Mouse (Mus musculus): ENCODE results near the gene Dst.
"Not testable (repeated sequence)": the region's sequence is repeated elsewhere in the genome, so short reads cannot be mapped to it uniquely, and the experiment has no call there.

The Dst gene

DNA sequence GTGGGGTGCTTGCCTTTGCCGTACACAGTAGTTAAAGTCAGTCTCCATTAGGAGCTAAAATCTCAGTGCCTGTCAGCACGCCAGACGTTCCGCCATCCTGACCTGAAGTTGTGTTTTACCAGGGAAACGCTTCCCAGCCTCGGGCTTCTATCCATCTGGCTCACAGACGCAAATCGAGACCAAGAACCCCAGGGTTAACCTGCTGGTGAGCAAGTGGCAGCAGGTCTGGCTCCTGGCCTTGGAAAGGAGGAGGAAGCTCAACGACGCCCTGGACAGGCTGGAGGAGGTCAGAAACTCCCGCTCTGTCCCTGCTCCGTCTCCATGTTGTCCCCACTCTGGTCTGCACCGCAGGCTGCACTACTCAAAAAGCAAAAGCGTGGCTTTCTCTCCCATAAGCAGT, 385.2 kb downstream of the Dst start:
- no peak for DNase-seq (ENCODE audit: low read depth)

DNA sequence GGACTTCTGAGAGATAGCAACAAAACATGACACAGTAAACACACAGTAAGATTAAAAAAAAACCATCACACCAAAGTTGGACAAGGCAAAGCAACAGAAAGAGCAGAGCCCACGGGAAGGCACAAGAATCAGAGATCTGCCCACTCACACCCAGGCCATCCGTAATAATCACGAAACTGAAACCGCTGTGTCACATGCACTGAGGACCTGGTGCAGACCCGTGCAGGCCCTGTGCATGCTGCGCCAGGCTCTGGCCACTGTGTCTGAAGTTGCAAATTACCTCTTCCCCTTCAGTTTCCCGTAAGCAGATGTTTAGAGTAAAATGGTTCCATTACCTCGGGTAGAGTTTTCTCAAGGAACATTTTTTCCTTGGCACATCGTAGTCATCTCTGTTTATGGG, 389.6 kb downstream of the Dst start:
- no peak for DNase-seq (ENCODE audit: low read depth)

DNA sequence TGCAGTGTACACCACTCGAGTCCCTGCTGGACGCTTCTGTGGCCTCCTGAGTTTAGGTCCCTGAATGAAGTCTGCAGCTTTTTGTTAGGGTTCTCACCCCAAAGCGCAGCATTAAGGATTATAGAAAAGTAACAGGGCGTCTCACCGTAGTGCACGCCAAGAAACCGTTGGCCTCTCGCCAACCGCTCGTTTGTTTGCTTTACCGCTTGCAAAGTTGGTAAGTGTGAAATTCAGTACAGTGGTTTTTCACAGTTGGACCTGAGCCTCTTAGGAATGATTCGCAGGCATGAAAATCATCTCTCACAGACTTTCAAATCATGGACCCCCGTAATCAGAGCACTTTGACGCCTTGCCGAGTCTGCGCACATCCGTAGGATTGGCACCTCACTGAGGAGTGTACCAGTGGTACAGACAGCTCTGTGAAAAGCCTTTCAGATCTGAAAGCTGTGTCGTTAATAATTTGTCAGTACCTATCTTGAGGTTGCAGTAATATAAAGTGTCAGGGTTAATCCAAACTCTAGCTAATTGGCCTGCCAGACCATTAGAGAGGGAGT, 390.7 kb downstream of the Dst start:
- no peak for DNase-seq (ENCODE audit: low read depth)

DNA sequence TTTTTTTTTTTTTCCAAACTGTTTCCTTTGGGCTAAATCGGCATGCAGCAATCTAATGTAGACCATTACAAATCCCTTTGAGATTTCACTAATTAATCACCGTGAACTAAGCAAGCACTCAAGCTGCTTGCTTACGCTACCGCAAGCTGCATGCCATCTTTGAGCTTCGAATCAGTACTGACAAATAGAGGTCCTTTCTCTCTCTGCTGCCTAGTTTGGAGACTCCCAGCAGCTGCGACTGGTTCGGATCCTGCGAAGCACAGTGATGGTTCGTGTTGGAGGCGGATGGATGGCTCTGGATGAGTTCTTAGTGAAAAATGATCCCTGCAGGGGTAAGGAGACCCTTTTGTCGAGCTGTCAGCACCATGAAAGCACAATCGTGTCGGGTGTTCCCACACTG, 391.5 kb downstream of the Dst start:
- no peak for DNase-seq (ENCODE audit: low read depth)

DNA sequence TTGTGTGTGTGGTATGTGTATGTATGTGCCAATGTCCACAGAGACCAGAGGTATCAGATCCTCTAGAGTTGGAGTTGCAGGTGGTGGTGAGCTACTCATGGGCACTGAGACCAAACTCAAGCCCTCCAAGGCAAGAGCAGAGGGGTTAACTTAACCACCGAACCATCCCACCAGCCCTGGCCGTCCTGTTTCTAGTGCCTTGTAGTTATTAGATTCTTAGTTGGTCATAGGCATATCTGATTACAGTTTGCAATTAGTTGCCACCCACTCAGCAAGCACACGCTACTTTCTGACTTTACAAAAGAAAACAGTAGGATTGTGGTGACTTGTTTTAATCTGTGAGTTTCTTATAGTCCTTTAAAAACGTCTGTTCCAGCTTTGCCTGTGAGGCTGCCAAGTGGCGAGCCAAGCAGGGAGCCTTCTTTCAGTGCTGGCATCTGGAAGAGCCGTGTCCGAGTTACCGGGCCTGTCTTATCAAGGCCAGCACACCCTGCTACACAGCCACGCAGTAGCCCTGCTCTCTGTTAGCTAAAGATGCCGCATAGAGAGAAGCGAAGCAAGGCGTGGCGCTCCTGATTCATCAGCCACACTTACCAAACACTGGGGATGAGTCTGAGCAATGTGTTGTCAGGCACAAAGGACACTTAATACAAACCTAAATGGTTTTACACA, 392.4 kb downstream of the Dst start:
- DNase-seq (ENCODE audit: low read depth), result no peak

DNA sequence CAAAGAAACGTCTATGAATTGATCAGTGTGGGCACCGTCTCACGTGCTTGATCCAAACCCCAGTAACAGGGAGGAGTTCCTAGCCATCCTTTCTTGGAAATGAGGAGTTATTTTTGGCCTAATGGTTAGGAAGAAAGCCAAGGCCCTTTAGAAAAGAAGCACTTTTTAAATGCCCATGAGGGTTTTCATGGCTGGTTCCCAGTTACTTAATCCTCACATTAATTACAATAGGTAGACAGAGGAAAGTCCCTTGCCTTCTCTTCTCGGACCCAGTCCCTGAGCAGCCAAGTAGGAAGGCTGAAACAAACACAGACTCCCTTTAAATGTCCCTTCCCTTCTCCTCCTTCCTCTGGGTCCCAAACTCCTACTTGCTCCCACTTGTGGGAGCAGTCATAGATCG, 396.2 kb downstream of the Dst start:
- DNase-seq (ENCODE audit: low read depth), result no peak

DNA sequence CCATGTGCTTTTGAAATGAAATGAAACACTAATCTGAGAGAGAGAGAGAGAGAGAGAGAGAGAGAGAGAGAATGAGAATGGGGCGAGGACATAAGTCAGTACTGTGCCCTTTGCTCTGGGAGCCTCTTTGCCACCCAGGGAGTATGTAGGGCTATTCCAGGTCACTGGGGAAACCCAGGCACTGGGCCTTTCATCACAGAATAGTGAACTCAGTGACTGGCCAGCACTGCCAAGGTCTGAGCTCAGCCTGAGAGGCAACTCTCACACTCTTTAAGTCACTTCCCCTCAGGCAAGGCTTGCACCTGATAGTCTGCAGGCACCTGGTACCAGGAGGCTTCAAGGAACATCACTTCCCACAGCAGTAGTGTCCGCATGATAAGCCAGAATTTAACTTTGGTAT, 398.7 kb downstream of the Dst start:
- DNase-seq (ENCODE audit: low read depth), result no peak

DNA sequence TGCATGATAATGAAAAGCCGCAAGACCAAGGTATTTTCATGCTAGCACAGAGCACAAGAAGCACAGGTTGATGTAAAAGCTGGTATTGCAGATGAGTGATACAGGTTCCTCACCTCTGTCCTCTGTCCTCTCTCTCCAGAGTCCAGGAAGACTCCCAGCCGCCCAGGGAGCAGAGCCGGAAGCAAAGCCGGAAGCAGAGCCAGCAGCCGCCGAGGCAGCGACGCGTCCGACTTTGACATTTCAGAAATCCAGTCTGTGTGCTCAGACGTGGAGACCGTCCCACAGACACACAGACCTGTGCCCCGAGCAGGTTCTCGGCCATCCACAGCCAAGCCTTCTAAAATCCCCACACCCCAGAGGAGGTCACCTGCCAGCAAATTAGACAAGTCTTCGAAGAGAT, 399.2 kb downstream of the Dst start:
- DNase-seq (ENCODE audit: low read depth), result no peak

DNA sequence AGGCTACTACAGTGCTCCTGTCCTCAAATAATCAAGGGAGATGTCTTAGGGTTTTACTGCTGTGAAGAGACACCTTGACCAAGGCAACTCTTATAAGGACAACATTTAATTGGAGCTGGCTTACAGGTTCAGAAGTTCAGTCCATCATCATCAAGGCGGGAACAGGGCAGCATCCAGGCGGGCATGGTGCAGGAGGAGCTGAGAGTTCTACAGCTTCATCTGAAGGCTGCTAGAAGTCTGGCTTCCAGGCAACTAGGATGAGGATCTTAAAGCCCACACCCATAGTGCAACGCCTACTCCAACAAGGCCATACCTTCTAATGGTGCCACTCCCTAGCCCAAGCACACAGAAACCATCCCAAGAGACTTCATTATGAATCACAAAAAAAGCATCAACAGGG, 400.8 kb downstream of the Dst start:
- not testable (repeated sequence) for DNase-seq (ENCODE audit: low read depth)

DNA sequence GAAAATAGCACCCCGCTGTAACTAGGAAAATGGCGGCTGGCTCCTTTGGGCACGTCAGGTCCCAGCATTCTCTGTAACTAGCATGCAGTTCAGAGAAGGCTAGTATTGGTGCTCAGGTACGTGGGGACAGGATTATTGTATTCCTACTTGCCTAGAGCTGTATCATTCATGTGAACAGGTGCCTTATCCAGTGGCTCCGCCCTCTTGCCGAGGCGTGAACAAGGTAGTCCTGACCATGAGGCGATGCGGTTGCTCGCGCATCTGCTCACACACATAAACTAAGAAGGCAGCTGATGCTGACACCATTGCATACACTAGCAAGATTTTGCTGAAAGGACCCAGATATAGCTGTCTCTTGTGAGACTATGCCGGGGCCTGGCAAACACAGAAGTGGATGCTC, 401.4 kb downstream of the Dst start:
- DNase-seq (ENCODE audit: low read depth), result no peak

DNA sequence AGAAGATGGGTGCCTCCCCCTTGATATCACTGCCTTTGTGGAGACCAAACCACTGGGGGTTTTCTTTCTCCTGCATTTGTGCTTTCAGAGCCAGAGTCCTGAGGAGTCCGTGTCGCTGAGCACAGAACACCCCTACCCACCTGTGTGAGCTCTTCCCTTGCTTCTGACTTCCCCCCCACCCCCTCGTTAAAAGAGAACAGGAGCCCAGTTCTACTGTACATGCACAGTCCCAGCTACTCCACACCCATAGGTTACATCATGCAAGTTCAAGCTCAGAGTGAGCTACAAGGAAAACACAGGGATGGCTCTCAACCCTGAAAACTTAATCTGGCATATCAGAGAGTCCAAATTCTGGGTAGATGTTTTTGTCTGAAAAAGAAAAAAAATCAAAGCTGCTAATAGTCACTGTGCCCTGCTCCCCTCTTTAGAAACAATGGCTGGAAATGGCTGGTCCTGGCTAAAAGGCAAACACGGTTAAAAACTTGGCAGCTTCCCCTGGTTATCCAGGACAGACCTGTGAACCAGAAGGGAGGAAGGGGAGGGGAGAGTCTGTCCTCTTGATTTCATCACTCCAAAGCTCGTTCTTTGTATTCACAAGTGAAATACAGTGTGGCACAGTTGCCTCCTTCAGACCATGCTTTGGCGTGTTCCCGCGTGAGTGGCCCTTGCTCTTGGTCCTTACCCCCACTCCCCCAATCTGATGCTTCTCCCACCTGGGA, 402.7 kb downstream of the Dst start:
- DNase-seq (ENCODE audit: low read depth), result no peak

DNA sequence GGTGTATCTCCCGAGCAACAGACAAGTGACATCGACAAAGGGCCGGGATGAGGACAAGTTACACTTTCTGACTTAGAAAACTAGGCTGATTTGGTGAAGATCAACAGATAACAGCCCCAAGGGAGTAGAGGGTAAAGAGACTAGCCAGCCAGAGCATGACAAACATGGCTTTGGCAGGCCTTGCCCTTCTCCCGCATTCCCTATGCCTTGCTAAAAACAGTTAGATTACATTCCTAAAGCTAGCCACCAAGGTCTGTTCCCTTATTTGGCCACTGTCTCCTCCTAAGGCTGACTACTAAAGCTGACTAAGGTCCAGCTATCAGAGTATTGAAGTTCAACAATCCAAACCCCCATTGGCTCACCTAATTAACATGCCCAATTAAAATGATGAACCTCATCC, 404.8 kb downstream of the Dst start:
- no peak for DNase-seq (ENCODE audit: low read depth)

DNA sequence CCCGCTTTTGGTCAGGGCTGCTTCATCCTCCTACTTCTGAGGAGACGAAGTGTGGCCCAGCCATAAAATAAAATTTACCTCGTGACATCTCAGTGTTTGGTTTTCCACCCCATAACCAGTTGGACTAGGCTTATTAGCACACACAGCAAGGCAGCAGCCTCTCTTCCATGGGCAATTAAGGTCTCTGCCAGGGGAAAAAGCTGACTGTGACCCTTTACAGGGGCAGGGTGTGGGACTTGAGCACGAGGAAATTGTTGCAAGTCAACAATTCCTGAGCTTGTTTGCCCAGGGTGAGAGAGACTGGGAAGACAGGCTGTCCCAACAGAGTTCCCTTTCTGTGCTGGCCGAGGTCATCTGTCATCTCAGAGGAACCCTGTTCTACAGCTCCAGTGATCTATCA, 407.4 kb downstream of the Dst start:
- no peak for DNase-seq (ENCODE audit: low read depth)

DNA sequence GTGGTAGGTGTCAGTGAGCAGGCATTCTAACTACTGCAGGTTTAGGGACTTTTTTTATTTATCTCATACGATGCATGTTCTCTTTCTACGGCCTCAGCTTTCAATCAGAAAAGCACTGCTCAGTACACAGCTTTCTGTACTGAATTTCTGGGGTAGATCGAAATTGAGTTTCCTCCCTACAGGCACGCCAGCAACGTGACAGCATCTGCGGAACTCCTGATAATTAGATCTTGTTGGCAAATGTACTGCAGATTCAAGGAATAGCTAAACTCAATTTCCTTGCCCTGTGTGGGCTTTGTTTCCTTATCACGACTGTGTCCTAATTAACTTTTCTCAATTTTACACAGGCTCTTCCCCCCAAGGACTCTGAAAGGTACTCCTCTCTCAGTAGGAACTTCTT, 416.2 kb downstream of the Dst start:
- DNase-seq (ENCODE audit: low read depth), result no peak

DNA sequence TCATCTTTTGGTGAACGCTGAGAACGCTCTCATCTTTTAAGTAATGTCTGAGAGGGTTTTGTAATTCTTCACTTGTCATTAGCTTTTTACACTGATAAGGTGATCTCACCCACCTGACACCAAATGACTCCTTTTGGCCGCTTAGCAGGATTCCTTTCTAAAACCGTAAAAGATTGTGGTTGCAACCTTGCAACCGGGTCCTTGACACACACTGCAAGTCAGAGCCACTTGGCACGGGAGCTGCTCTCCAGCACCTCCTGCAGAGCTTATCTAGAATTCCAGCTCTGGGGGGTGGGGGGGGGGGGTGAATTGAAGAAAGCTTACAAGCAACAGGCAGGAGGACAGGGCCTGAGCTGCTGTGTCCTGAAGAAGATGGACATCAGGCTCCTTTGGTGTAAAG, 420.6 kb downstream of the Dst start:
- no peak for DNase-seq (ENCODE audit: low read depth)

DNA sequence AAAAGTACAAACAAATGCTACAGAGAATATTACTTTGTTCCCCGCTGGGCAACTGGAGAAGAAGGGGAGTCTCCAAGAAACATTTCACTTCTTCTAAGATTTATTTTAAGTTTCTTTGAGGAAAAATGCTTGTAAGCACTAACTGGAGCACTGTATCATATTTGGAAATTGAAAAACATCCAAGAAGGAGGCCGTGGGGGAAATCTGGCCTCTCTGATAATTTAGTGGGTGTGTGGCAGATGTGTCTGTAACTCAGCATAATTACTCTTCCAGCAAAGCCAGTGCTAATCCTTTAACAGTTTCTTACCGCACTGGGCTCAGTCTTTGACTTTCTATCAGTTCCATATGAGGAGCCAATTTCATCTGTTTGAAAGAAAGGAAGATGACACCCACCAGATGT, 423.7 kb downstream of the Dst start:
- no peak for DNase-seq (ENCODE audit: low read depth)

Measured in naive thymus-derived CD4-positive, alpha-beta T cell, adult 2 months (primary cell).